In genomic region chr12:116396072-116396695, GRCm38 (mm10) we compare ENCODE assay signal across 16 mouse cellular contexts. TPM values are rescaled to one million over a fixed set of nuclear protein-coding genes. Genes with fewer than 3 reads are reported as not detected.
DNase-seq lines count a peak whose midpoint lies in the region.
"Had no signal": no experiment of that assay in that cellular context is flagged by ENCODE, and none has a peak within 500 bp of the region (broad histone marks: within the 10 kb centered on the region; RNA-seq: fewer than 3 reads in every experiment).

No protein-coding gene starts in this region.

- 38% methylated on average over 2 of the region's 2 CpGs for WGBS in large intestine, adult 2 months

- DNase-seq in adrenal gland, postnatal 14 days = peak; percentile 20
- no peak for DNase-seq in adrenal gland, postnatal 4 days (ENCODE audit: low spot score in 2 of 2)
- DNase-seq in Muller cell, postnatal 12 days (ENCODE audit: inconsistent ontology term) = peak; percentile 6
- peak; percentile 72 for DNase-seq in adipocyte (ENCODE audit: low spot score)
- peak; percentile 14 for DNase-seq in large intestine, adult 2 months (ENCODE audit: low read depth, low spot score)
- no peak for DNase-seq in lung, postnatal 14 days
- no peak for DNase-seq in layer of hippocampus, postnatal 14 days (ENCODE audit: low spot score in 2 of 2)
- DNase-seq: cerebellum, adult 18-20 months; cerebellum, postnatal 10 days; gastrocnemius, postnatal 36 days; heart, adult 18-20 months; heart, postnatal 36 days; kidney, adult 11 months; kidney, postnatal 14 days; lung, embryonic 14.5 days; thymus, postnatal 4 days had no signal

RNA-seq across cellular contexts. Expression of gene Ncapg2, which starts 9.0 kb away (rescaled TPM):
- 21.8 and 23.8 TPM in 2 replicates for total RNA-seq in adrenal gland, postnatal 14 days (2021)
- 10 to 100 TPM; 29.1 to 33.0 TPM for total RNA-seq in adrenal gland, postnatal 4 days (2021)
- polyA plus RNA-seq in large intestine, adult 2 months (2012; rRNA removed) = 2.5 and 3.8 TPM in 2 replicates
- 1 to 10 TPM; 5.4 to 6.1 TPM for total RNA-seq in layer of hippocampus, postnatal 14 days (2021)

Comparison
In these comparisons a context has a peak if more than half of its experiments do, and no peak if none do; other contexts are left out.
1. DNase-seq: peak in adrenal gland, postnatal 14 days (single experiment), Muller cell, postnatal 12 days (single experiment), adipocyte (single experiment) and large intestine, adult 2 months (single experiment); none in adrenal gland, postnatal 4 days (0 of 2), lung, postnatal 14 days (single experiment) and layer of hippocampus, postnatal 14 days (0 of 2).